Mouse (Mus musculus): Measurements from ENCODE around the gene Desi1. TPM values are rescaled to one million over a fixed set of nuclear protein-coding genes. Genes with fewer than 3 reads are reported as not detected.
"Not testable (repeated sequence)": the region's sequence is repeated elsewhere in the genome, so short reads cannot be mapped to it uniquely, and the experiment has no call there.

The Desi1 gene
- polyA plus RNA-seq, 1 experiment, result 2.9 TPM

- TF ChIP-seq TAL1 (IDR thresholded peaks at IDR 0.05; ENCODE audit: low read length) (no peak), GATA1 (IDR thresholded peaks at IDR 0.05; ENCODE audit: low read length) (no peak)
- no peaks in the 10 kb centered on the region for H3K9me3 ChIP-seq (ENCODE audit: control insufficient read depth, low read length)
Observed at GRCm38 (mm10) chr15:81982173-81982572, 51.5 kb downstream of the Desi1 start.

GRCm38 (mm10) chr15:81980321-81980720 is 53.3 kb downstream of the Desi1 start, which contains the start of gene 1700029P11Rik:
TSS of gene 1700029P11Rik (plus strand) at chr15:81980540.
- no peaks in the 10 kb centered on the region for H3K27me3 ChIP-seq (ENCODE audit: control insufficient read depth)
- peaks cover 4% of the 10 kb centered on the region for H3K9me3 ChIP-seq (ENCODE audit: control insufficient read depth, low read length)
- H3K4me1 ChIP-seq (ENCODE audit: control insufficient read depth), result peaks cover 9% of the 10 kb centered on the region
- no peak within 1 kb of the TSS for H3K4me3 ChIP-seq (replicated peaks)
- TF ChIP-seq GATA1 (IDR thresholded peaks at IDR 0.05; ENCODE audit: low read length), result no peak
- TF ChIP-seq TAL1 (IDR thresholded peaks at IDR 0.05; ENCODE audit: low read length), result no peak
- H3K36me3 ChIP-seq (ENCODE audit: control insufficient read depth), result no peaks in the 10 kb centered on the region

More at GRCm38 (mm10) chr15:81982173-81982572, 51.5 kb downstream of the Desi1 start:
- Histone ChIP-seq H3K4me3 (replicated peaks) (no peak overlapping the region), H3K36me3 (ENCODE audit: control insufficient read depth) (no peaks in the 10 kb centered on the region), H3K27me3 (ENCODE audit: control insufficient read depth) (no peaks in the 10 kb centered on the region), H3K4me1 (ENCODE audit: control insufficient read depth) (peaks cover 7% of the 10 kb centered on the region)

GRCm38 (mm10) chr15:81975156-81975555 is 58.5 kb downstream of the Desi1 start:
- H3K4me3 ChIP-seq (replicated peaks); H3K36me3 ChIP-seq (ENCODE audit: control insufficient read depth); H3K27me3 ChIP-seq (ENCODE audit: control insufficient read depth); H3K4me1 ChIP-seq (ENCODE audit: control insufficient read depth); H3K9me3 ChIP-seq (ENCODE audit: control insufficient read depth, low read length): not testable (repeated sequence)

GRCm38 (mm10) chr15:81970498-81970897 is 63.2 kb downstream of the Desi1 start:
- H3K4me3 ChIP-seq (replicated peaks); H3K36me3 ChIP-seq (ENCODE audit: control insufficient read depth); H3K27me3 ChIP-seq (ENCODE audit: control insufficient read depth); H3K9me3 ChIP-seq (ENCODE audit: control insufficient read depth, low read length): not testable (repeated sequence)
- H3K4me1 ChIP-seq (ENCODE audit: control insufficient read depth), result peaks cover 18% of the 10 kb centered on the region

GRCm38 (mm10) chr15:81969635-81970034 is 64.0 kb downstream of the Desi1 start:
- H3K4me3 ChIP-seq (replicated peaks); H3K36me3 ChIP-seq (ENCODE audit: control insufficient read depth); H3K27me3 ChIP-seq (ENCODE audit: control insufficient read depth); H3K9me3 ChIP-seq (ENCODE audit: control insufficient read depth, low read length): not testable (repeated sequence)
- H3K4me1 ChIP-seq (ENCODE audit: control insufficient read depth), result peaks cover 22% of the 10 kb centered on the region

GRCm38 (mm10) chr15:81969173-81969572 is 64.5 kb downstream of the Desi1 start:
- Histone ChIP-seq H3K4me3 (replicated peaks) (no peak overlapping the region), H3K9me3 (ENCODE audit: control insufficient read depth, low read length) (0 out of 2 replicates have a peak, but pooled peaks cover 3% of the 10 kb centered on the region), H3K36me3 (ENCODE audit: control insufficient read depth) (no peaks in the 10 kb centered on the region), H3K4me1 (ENCODE audit: control insufficient read depth) (peaks cover 22% of the 10 kb centered on the region), H3K27me3 (ENCODE audit: control insufficient read depth) (no peaks in the 10 kb centered on the region; the same call in 1 of the 2 replicates)
- TF ChIP-seq TAL1 (IDR thresholded peaks at IDR 0.05; ENCODE audit: low read length), result no peak
- no peak for TF ChIP-seq GATA1 (IDR thresholded peaks at IDR 0.05; ENCODE audit: low read length)

GRCm38 (mm10) chr15:81968447-81968846 is 65.2 kb downstream of the Desi1 start:
- Histone ChIP-seq H3K27me3 (ENCODE audit: control insufficient read depth) (no peaks in the 10 kb centered on the region; the same call in 1 of the 2 replicates), H3K36me3 (ENCODE audit: control insufficient read depth) (no peaks in the 10 kb centered on the region), H3K4me1 (ENCODE audit: control insufficient read depth) (peaks cover 22% of the 10 kb centered on the region), H3K4me3 (replicated peaks) (no peak overlapping the region), H3K9me3 (ENCODE audit: control insufficient read depth, low read length) (0 out of 2 replicates have a peak, but pooled peaks cover 3% of the 10 kb centered on the region)
- TF ChIP-seq GATA1 (IDR thresholded peaks at IDR 0.05; ENCODE audit: low read length) (no peak), TAL1 (IDR thresholded peaks at IDR 0.05; ENCODE audit: low read length) (no peak)

- TF ChIP-seq GATA1 (IDR thresholded peaks at IDR 0.05; ENCODE audit: low read length), result no peak
- no peak for TF ChIP-seq TAL1 (IDR thresholded peaks at IDR 0.05; ENCODE audit: low read length)
- peaks cover 22% of the 10 kb centered on the region for H3K4me1 ChIP-seq (ENCODE audit: control insufficient read depth)
- no peaks in the 10 kb centered on the region; the same call in 1 of the 2 replicates for H3K27me3 ChIP-seq (ENCODE audit: control insufficient read depth)
- H3K36me3 ChIP-seq (ENCODE audit: control insufficient read depth), result no peaks in the 10 kb centered on the region
- H3K9me3 ChIP-seq (ENCODE audit: control insufficient read depth, low read length), result 0 out of 2 replicates have a peak, but pooled peaks cover 3% of the 10 kb centered on the region
- no peak overlapping the region for H3K4me3 ChIP-seq (replicated peaks)
Observed at GRCm38 (mm10) chr15:81967821-81968220, 65.8 kb downstream of the Desi1 start.

GRCm38 (mm10) chr15:81966062-81966829 is 67.4 kb downstream of the Desi1 start:
- no peak overlapping the region for H3K4me3 ChIP-seq (replicated peaks)
- H3K9me3 ChIP-seq (ENCODE audit: control insufficient read depth, low read length), result no peaks in the 10 kb centered on the region
- TF ChIP-seq TAL1 (IDR thresholded peaks at IDR 0.05; ENCODE audit: low read length), result no peak
- TF ChIP-seq GATA1 (IDR thresholded peaks at IDR 0.05; ENCODE audit: low read length), result no peak
- H3K27me3 ChIP-seq (ENCODE audit: control insufficient read depth), result no peaks in the 10 kb centered on the region; the same call in 1 of the 2 replicates
- no peaks in the 10 kb centered on the region for H3K36me3 ChIP-seq (ENCODE audit: control insufficient read depth)
- peaks cover 26% of the 10 kb centered on the region for H3K4me1 ChIP-seq (ENCODE audit: control insufficient read depth)
